Mouse (Mus musculus) forebrain, embryonic 12.5 days (tissue): ENCODE measurements around the gene Gm20765. TPM values are rescaled to one million over a fixed set of nuclear protein-coding genes. Genes with fewer than 3 reads are reported as not detected.

Experiments
- polyA plus RNA-seq: library from polyadenylated mRNA; unstranded; fragments of >200 nt; fragmentation: Nextera tagmentation; extraction: Ambion mirVana; gene quantifications from 2 replicates; pipeline ENCODE4 v1.2.1, GENCODE M21; 2016

Gene Gm20765
- polyA plus RNA-seq, 1 experiment from 2014 or later: not detected

Other genes with a start within 250 kb of the Gm20765 start
- not detected in 2 replicates for gene Gm21293, start 42.5 kb upstream of the Gm20765 start, polyA plus RNA-seq
- not detected in 2 replicates for gene Gm6763, start 34.0 kb upstream of the Gm20765 start, polyA plus RNA-seq
- gene Gm8764, start 25.5 kb upstream of the Gm20765 start, polyA plus RNA-seq: not detected in 2 replicates
- not detected in 2 replicates for gene Gm21304, start 17.0 kb upstream of the Gm20765 start, polyA plus RNA-seq
- not detected in 2 replicates for gene Gm21312, start 8.5 kb upstream of the Gm20765 start, polyA plus RNA-seq
- not detected in 2 replicates for gene Gm4340, start 8.5 kb downstream of the Gm20765 start, polyA plus RNA-seq